Mouse (Mus musculus): ENCODE data around the gene Plekhg1.

The Plekhg1 gene

DNA sequence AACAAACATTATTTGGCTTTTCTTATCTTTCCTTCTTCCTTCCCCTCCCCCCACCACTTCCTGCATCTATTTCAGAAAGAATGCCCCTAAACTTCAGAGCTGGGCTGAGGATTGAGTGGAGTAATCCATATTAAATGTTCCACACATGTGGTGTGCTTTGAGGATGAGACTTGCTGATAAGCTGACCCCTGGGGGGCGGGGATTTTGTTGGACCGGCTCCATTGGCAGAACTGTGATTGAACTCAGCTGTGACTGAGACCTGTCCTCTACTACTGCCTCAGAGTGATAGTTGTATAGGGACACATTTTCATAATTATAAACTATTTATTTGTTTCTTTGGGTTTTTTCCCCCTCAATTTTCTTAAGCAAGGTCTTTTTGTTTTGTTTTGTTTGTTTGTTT is 2.9 kb downstream of the Plekhg1 start:
- DNase-seq: peak; percentile 49

- DNase-seq: peak; percentile 29
Observed at GRCm38 (mm10) chr10:3743826-3744225, 3.7 kb downstream of the Plekhg1 start.

DNA sequence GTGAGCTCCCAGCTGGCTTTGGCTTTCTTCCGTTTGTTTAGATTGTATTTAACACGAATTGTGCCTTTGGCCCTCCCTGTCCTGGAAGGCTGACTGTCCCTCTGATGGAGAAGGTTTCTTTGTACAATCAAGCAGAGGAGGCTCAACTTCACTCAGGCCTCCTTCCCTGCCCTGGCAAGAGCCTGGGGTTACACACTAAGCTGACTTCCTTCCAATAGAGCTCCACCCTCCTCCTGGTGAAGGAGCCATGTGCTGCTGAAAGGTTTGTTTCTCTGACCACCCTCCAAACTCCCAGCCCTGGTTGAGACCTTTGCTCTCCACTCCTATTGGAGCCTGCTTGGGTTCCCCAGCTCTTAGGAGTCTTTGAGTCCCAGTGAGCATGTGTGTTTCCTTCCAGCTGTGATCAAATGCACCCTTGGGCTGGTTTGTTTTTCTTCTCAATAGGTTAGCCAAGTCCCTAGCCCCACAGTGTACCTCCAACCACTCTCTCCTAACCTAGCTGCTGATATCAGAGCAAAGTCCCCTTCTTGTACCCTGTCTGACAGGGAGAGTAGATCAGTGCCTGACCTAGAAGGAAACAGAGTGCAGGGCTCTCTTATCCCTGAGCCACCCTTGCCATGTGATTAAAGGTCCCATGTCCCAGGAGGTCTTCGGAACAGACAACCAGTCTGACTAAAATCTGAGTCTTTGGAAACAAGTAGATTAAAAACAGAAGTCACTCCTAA is 6.8 kb downstream of the Plekhg1 start:
- DNase-seq: peak; percentile 23

- no peak for DNase-seq
Observed at GRCm38 (mm10) chr10:3749580-3749979, 9.4 kb downstream of the Plekhg1 start.

GRCm38 (mm10) chr10:3761992-3762391 is 21.8 kb downstream of the Plekhg1 start:
- DNase-seq: no peak

GRCm38 (mm10) chr10:3763199-3763598 is 23.0 kb downstream of the Plekhg1 start:
- peak; percentile 19 for DNase-seq

- no peak for DNase-seq
Observed at GRCm38 (mm10) chr10:3769131-3769530, 29.0 kb downstream of the Plekhg1 start.

DNA sequence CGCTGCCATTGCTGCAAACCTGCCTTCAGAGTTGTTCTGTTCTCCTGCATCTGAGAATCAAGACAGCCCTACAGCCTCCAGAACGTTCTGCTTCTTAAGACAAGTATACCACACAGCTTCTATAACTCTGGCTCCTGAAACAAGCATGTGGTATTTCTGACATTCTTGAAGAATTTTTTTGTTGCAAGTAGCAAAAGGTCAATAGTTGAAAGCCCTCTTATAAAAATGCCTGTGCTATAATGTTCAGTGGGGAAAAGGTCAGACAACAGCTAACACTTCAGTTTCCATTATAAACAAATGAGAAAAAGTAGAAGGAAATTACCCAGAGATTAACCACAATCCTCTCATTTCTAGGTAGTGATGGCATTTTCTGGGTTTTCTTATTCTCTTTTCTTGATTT is 34.2 kb downstream of the Plekhg1 start:
- DNase-seq: no peak

GRCm38 (mm10) chr10:3776761-3777160 is 36.6 kb downstream of the Plekhg1 start:
- no peak for DNase-seq

DNA sequence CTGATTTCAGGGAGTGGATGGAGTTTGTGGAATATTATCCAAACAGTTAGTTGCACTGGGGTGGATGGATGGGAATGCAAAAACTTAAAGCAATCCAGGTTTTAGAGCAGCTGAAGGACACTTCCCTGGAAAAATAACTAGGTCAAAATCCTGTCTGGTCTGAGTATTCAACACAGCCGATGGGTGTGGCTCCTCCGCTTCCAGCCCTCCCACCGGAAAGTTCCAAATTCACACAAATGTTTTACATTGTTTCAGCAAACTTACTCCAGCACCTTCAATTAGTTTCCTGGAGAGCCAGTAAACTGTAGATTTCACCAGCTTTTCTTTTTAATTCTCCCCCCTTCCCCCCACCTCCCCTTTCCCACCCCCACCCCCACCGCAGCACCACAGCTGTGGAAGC is 45.2 kb downstream of the Plekhg1 start:
- DNase-seq: peak; percentile 41

GRCm38 (mm10) chr10:3786531-3786930 is 46.4 kb downstream of the Plekhg1 start:
- no peak for DNase-seq

GRCm38 (mm10) chr10:3787006-3787405 is 46.8 kb downstream of the Plekhg1 start:
- no peak for DNase-seq

GRCm38 (mm10) chr10:3793825-3794224 is 53.7 kb downstream of the Plekhg1 start:
- DNase-seq: no peak

- DNase-seq: no peak
Observed at GRCm38 (mm10) chr10:3799455-3799854, 59.3 kb downstream of the Plekhg1 start.

- DNase-seq: no peak
Observed at GRCm38 (mm10) chr10:3801254-3801653, 61.1 kb downstream of the Plekhg1 start.

DNA sequence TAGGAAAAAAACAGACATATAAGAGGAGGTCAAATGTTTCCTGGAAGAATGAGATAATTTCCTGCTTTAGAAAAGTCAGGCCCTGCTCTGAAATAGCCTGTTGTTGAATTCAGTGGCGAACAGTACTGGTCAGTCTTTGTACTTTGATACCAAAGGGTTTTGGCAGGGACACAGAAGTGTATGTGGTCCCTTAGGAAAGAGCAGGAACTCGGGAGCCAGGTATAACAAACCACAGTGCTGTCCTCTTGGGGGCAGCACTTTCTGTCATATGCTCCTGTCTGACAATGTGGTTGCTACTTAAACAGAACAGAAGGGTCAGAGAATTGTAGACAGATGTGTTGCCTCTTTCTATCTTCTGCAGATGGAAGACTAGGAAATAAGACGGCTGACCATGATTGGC is 65.2 kb downstream of the Plekhg1 start:
- DNase-seq: no peak

DNA sequence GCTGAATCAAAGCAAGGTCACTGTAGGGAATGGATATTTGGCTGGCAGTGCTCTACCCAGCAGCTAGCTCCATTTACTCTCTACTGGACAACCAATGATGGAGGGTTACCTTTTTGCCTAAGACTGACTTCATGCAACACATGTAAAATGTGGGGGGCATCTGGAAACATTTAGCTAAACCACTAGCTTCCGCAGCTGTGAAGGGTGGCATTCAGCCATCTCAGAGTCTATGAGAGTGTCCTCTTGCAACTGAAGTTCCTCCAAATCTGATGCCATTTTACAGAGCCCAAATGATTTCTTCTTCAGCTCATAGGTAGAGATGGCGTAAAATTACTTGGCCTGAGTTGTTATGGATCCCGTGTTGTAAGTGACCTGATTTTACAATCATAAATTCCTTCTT is 67.8 kb downstream of the Plekhg1 start:
- no peak for DNase-seq

DNA sequence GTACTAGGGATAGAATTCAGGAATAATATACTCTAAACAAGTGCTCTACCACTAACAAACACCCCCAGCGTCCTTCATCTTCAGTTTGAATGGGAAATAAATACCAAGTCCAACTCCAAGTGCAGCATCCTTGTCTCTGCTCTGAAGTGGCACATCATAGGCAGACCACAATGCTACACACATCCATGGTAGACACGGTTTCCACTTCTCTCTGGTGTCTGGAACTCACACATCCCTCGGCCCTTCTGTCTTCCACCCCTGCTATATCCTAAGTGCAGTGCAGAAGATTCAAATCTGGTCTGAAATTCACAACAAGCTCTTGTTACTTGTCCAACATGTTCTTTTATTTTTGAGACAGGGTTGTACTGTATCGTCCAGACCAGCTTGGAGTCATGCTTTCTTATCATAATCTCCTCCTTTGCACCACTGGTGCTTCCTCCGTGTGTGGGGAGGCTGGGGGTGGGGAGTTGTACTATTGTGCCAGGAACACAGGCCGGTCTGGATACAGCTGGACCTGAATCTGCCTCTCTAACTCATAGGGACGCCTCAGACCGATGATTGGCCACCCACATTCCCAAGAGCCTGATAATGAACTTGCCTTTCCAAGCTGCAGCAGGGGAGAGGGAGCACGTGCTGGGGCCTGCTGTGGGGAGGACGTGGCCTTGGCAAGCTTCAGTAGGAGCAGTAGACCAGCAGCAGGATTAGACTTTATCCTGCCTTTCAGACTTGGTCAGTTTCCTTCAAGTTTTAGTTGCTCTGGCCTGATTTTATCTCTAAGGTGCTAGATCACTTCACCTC is 70.5 kb downstream of the Plekhg1 start:
- peak; percentile 40 for DNase-seq

DNA sequence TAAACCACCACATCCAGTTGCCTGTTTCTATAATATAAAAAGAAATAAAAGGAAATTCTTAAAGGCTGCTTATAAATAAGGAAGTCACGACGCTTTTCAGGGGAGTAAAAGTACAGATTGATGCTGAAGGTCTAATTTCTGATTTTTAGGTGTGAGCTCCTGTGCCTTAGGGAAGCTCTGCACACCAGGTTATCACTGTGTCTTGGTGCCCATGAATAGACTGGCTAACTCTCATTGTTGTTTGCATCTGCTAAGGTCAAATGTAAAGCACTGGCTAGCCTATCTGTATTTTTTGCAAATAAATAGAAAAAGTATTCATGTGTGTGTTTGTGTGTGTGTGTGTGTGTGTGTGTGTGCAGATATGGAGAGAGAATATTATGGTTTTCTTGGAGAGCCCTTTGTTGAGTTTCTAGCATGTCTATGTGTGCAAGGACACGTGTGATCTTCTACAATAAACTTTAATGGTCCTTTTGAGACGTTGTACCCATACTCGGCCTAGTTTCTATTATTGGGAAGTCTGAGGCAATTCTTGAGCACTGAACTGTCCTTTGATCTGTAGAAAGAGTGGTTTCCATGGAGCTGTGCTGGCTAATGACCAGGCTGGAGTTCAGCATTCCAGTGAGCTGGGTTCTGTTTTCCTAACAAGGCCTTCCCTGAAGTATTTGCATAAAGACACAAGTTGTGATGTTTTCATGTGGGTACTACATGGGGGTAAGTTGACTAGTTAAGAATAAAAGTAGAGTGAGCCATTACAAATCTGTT is 79.0 kb downstream of the Plekhg1 start:
- peak; percentile 39 for DNase-seq

DNA sequence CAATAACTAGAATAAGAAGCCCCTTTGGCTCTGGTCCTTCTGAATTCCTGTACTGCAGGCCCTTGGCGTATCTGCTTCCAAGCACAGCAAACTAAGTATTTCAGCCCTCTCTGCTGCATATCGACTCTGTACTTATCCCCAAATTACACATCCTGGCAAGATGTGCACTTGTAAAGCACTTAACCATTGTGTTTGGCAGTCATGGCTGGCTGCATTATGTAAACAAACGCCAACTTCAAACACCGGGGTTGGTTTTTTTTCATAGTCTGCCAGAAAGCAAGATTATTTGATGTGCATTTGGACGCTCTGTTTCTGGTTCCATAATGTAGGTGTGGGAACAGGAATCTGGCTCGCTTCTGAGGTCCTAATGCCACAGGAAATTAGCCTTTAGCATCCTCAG is 83.7 kb downstream of the Plekhg1 start:
- no peak for DNase-seq

GRCm38 (mm10) chr10:3826043-3826442 is 85.9 kb downstream of the Plekhg1 start:
- DNase-seq: no peak

GRCm38 (mm10) chr10:3827368-3827767 is 87.2 kb downstream of the Plekhg1 start:
- DNase-seq: no peak

GRCm38 (mm10) chr10:3829472-3829871 is 89.3 kb downstream of the Plekhg1 start:
- no peak for DNase-seq

GRCm38 (mm10) chr10:3830618-3831017 is 90.5 kb downstream of the Plekhg1 start:
- DNase-seq: no peak

Measured in lung, postnatal 10 days (tissue).